Mouse (Mus musculus): ENCODE measurements around the gene Osbpl8. TPM values are rescaled to one million over a fixed set of nuclear protein-coding genes. Genes with fewer than 3 reads are reported as not detected.

Gene Osbpl8
- polyA plus RNA-seq, 1 experiment from 2014 or later, result 20.5 TPM

GRCm38 (mm10) chr10:111168305-111168704 lies 3.8 kb downstream of the Osbpl8 start:
- H3K4me2 ChIP-seq, result peak overlapping the region; percentile 46
- H3K27me3 ChIP-seq (ENCODE audit: control insufficient read depth, insufficient read depth, low read length), result no peaks in the 10 kb centered on the region
- no peak overlapping the region for H3K9ac ChIP-seq (ENCODE audit: low read depth, low read length)
- peak overlapping the region; percentile 4; the same call in 1 of the 2 replicates for H3K27ac ChIP-seq (ENCODE audit: low read depth, low read length)
- H3K36me3 ChIP-seq (ENCODE audit: control insufficient read depth, insufficient read depth, low read length), result no peaks in the 10 kb centered on the region
- H3K9me3 ChIP-seq (replicated peaks; ENCODE audit: control insufficient read depth, low read length), result no peaks in the 10 kb centered on the region
- ATAC-seq (replicated peaks; ENCODE audit: insufficient number of reproducible peaks, low FRiP score, low TSS enrichment), result no peak
- no peak overlapping the region for H3K4me3 ChIP-seq (ENCODE audit: low read depth, low read length)
- H3K4me1 ChIP-seq (ENCODE audit: control insufficient read depth, insufficient read depth, low read length), result peaks cover 34% of the 10 kb centered on the region
- 47% methylated on average over 3 of the region's 3 CpGs for WGBS (ENCODE audit: insufficient replicate concordance)

GRCm38 (mm10) chr10:111171246-111171934 lies 6.8 kb downstream of the Osbpl8 start:
- peaks cover 34% of the 10 kb centered on the region for H3K4me1 ChIP-seq (ENCODE audit: control insufficient read depth, insufficient read depth, low read length)
- H3K36me3 ChIP-seq (ENCODE audit: control insufficient read depth, insufficient read depth, low read length), result no peaks in the 10 kb centered on the region
- H3K27me3 ChIP-seq (ENCODE audit: control insufficient read depth, insufficient read depth, low read length), result no peaks in the 10 kb centered on the region
- no peak overlapping the region for H3K4me3 ChIP-seq (ENCODE audit: low read depth, low read length)
- WGBS (ENCODE audit: insufficient replicate concordance), result 87% methylated on average over 15 of the region's 15 CpGs
- no peak overlapping the region for H3K4me2 ChIP-seq
- no peak overlapping the region for H3K9ac ChIP-seq (ENCODE audit: low read depth, low read length)
- no peaks in the 10 kb centered on the region for H3K9me3 ChIP-seq (replicated peaks; ENCODE audit: control insufficient read depth, low read length)
- H3K27ac ChIP-seq (ENCODE audit: low read depth, low read length), result no peak overlapping the region
- ATAC-seq (replicated peaks; ENCODE audit: insufficient number of reproducible peaks, low FRiP score, low TSS enrichment), result no peak

GRCm38 (mm10) chr10:111173589-111174247 lies 9.2 kb downstream of the Osbpl8 start:
- H3K9me3 ChIP-seq (replicated peaks; ENCODE audit: control insufficient read depth, low read length), result no peaks in the 10 kb centered on the region
- H3K36me3 ChIP-seq (ENCODE audit: control insufficient read depth, insufficient read depth, low read length), result no peaks in the 10 kb centered on the region
- no peak for ATAC-seq (replicated peaks; ENCODE audit: insufficient number of reproducible peaks, low FRiP score, low TSS enrichment)
- no peak overlapping the region for H3K9ac ChIP-seq (ENCODE audit: low read depth, low read length)
- no peak overlapping the region for H3K27ac ChIP-seq (ENCODE audit: low read depth, low read length)
- 73% methylated on average over 7 of the region's 7 CpGs for WGBS (ENCODE audit: insufficient replicate concordance)
- H3K27me3 ChIP-seq (ENCODE audit: control insufficient read depth, insufficient read depth, low read length), result no peaks in the 10 kb centered on the region
- no peak overlapping the region for H3K4me2 ChIP-seq
- H3K4me3 ChIP-seq (ENCODE audit: low read depth, low read length), result no peak overlapping the region
- H3K4me1 ChIP-seq (ENCODE audit: control insufficient read depth, insufficient read depth, low read length), result peaks cover 26% of the 10 kb centered on the region

DNA sequence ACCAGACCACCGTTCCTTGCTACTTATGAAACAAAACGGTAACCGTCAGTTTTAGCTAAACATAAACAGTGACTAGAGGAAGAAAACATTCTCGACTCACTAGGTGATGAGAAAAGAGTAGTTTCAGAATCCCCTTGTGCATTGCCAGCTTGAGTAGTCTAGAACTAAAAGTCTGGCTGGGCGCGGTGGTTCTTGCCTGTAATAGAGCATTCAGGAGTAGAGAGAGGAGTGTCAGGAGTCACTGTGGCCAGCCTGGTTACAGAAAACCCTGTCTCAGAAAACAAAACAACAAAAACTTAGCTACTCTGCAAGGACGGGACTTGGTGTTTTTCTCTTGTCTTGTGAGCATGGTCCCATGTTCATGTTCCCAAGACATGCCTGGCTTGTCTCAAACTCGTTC lies 12.8 kb downstream of the Osbpl8 start:
- H3K27ac ChIP-seq (ENCODE audit: low read depth, low read length), result no peak overlapping the region
- no peaks in the 10 kb centered on the region for H3K9me3 ChIP-seq (replicated peaks; ENCODE audit: control insufficient read depth, low read length)
- no peaks in the 10 kb centered on the region for H3K27me3 ChIP-seq (ENCODE audit: control insufficient read depth, insufficient read depth, low read length)
- 75% methylated on average over 8 of the region's 8 CpGs for WGBS (ENCODE audit: insufficient replicate concordance)
- H3K9ac ChIP-seq (ENCODE audit: low read depth, low read length), result no peak overlapping the region
- no peaks in the 10 kb centered on the region for H3K36me3 ChIP-seq (ENCODE audit: control insufficient read depth, insufficient read depth, low read length)
- H3K4me1 ChIP-seq (ENCODE audit: control insufficient read depth, insufficient read depth, low read length), result peaks cover 28% of the 10 kb centered on the region
- H3K4me2 ChIP-seq, result no peak overlapping the region
- H3K4me3 ChIP-seq (ENCODE audit: low read depth, low read length), result no peak overlapping the region
- ATAC-seq (replicated peaks; ENCODE audit: insufficient number of reproducible peaks, low FRiP score, low TSS enrichment), result no peak

DNA sequence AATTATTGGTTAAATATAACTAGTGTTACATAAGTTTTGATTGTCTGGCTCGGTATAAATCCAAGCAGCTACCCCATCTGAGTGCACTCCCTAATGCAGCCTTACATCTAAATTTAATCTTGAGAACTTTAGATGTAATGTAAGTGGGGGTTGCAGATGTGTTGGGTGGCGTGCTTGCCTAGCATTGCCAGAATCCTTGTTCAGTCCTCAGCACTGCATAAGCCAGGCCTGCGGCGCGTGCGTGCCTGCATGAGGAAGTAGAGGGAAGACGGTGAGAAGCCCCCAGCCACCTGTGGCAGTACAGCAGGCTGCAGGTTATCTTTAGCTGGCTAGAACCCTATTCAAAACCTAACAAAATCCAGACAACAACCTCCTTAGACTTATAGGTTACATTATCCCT lies 13.5 kb downstream of the Osbpl8 start:
- no peaks in the 10 kb centered on the region for H3K9me3 ChIP-seq (replicated peaks; ENCODE audit: control insufficient read depth, low read length)
- no peaks in the 10 kb centered on the region for H3K27me3 ChIP-seq (ENCODE audit: control insufficient read depth, insufficient read depth, low read length)
- 82% methylated on average over 7 of the region's 7 CpGs for WGBS (ENCODE audit: insufficient replicate concordance)
- no peak overlapping the region for H3K4me3 ChIP-seq (ENCODE audit: low read depth, low read length)
- ATAC-seq (replicated peaks; ENCODE audit: insufficient number of reproducible peaks, low FRiP score, low TSS enrichment), result no peak
- H3K27ac ChIP-seq (ENCODE audit: low read depth, low read length), result no peak overlapping the region
- no peak overlapping the region for H3K4me2 ChIP-seq
- no peaks in the 10 kb centered on the region for H3K36me3 ChIP-seq (ENCODE audit: control insufficient read depth, insufficient read depth, low read length)
- peaks cover 28% of the 10 kb centered on the region for H3K4me1 ChIP-seq (ENCODE audit: control insufficient read depth, insufficient read depth, low read length)
- H3K9ac ChIP-seq (ENCODE audit: low read depth, low read length), result no peak overlapping the region

DNA sequence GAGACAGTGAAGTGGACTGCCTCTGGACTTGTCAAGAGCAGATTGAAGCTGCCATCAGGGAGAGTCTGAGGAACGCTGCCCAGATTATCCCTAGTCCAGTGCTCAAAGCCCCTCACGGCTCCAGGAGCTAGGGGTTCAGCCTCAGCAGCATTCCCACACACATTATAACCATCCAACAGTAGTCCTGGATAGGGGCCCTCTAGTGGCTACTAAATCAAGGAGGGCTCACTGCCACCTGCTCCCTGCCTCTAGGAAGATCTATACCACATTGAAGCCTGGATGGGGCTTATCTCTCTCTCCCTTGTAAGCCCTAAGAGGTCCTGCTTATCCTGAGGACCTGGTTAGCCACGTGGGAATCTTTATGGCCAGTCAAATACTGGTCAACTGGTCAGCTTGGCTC lies 16.1 kb downstream of the Osbpl8 start:
- Histone ChIP-seq H3K4me3 (ENCODE audit: low read depth, low read length) (no peak overlapping the region), H3K27ac (ENCODE audit: low read depth, low read length) (no peak overlapping the region), H3K36me3 (ENCODE audit: control insufficient read depth, insufficient read depth, low read length) (no peaks in the 10 kb centered on the region), H3K4me1 (ENCODE audit: control insufficient read depth, insufficient read depth, low read length) (peaks cover 48% of the 10 kb centered on the region), H3K9ac (ENCODE audit: low read depth, low read length) (no peak overlapping the region), H3K4me2 (no peak overlapping the region), H3K9me3 (replicated peaks; ENCODE audit: control insufficient read depth, low read length) (no peaks in the 10 kb centered on the region), H3K27me3 (ENCODE audit: control insufficient read depth, insufficient read depth, low read length) (no peaks in the 10 kb centered on the region)
- WGBS (ENCODE audit: insufficient replicate concordance), result 31% methylated on average over 3 of the region's 3 CpGs
- 0 out of 2 replicates have a peak, but pooled peaks have one; percentile 9 for ATAC-seq (replicated peaks; ENCODE audit: insufficient number of reproducible peaks, low FRiP score, low TSS enrichment)

GRCm38 (mm10) chr10:111183634-111184270 lies 19.2 kb downstream of the Osbpl8 start:
- Histone ChIP-seq H3K27me3 (ENCODE audit: control insufficient read depth, insufficient read depth, low read length) (no peaks in the 10 kb centered on the region), H3K9me3 (replicated peaks; ENCODE audit: control insufficient read depth, low read length) (no peaks in the 10 kb centered on the region), H3K4me2 (peak overlapping the region; percentile 37), H3K9ac (ENCODE audit: low read depth, low read length) (no peak overlapping the region), H3K27ac (ENCODE audit: low read depth, low read length) (peak overlapping the region; percentile 62), H3K4me3 (ENCODE audit: low read depth, low read length) (no peak overlapping the region), H3K4me1 (ENCODE audit: control insufficient read depth, insufficient read depth, low read length) (peaks cover 41% of the 10 kb centered on the region), H3K36me3 (ENCODE audit: control insufficient read depth, insufficient read depth, low read length) (no peaks in the 10 kb centered on the region)
- ATAC-seq (replicated peaks; ENCODE audit: insufficient number of reproducible peaks, low FRiP score, low TSS enrichment), result 0 out of 2 replicates have a peak, but pooled peaks have one; percentile 19
- WGBS (ENCODE audit: insufficient replicate concordance), result 49% methylated on average over 7 of the region's 7 CpGs

DNA sequence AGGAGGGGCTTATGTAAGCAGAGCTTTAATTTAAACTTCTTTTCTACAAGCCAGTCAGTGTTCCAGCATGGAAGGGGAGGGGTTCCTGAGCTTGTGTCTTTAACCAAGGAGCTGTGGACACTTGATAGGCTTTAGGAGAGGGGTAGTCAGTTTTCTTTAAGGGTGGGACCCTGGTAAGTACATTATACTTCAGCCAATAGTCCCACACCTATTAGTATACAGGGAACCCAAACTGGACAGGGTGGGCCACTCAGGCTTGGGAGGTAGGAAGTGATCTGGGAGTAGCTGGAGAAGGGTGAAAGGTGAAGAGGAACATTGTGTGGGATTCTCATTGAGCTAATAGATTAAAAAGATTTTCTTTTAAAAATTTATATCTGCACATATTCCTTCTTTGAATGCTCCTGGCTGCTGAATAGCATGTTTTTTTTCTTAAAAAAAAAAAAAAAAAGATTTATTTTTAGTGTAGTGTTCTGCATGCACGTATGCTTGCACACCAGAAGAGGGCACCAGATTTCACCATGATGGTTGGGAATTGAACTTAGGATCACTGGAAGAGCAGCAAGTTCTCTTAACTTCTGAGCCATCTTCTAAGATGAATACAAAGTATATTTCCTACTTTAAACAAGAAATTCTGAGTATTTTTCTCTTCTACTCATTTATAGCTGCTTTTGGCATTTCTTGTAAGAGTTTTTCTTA lies 21.2 kb downstream of the Osbpl8 start:
- no peak overlapping the region for H3K4me3 ChIP-seq (ENCODE audit: low read depth, low read length)
- no peak overlapping the region for H3K9ac ChIP-seq (ENCODE audit: low read depth, low read length)
- no peaks in the 10 kb centered on the region for H3K36me3 ChIP-seq (ENCODE audit: control insufficient read depth, insufficient read depth, low read length)
- WGBS (ENCODE audit: insufficient replicate concordance), result 92% methylated on average over 1 of the region's 1 CpGs
- ATAC-seq (replicated peaks; ENCODE audit: insufficient number of reproducible peaks, low FRiP score, low TSS enrichment), result no peak
- no peaks in the 10 kb centered on the region for H3K9me3 ChIP-seq (replicated peaks; ENCODE audit: control insufficient read depth, low read length)
- H3K4me2 ChIP-seq, result no peak overlapping the region
- no peak overlapping the region for H3K27ac ChIP-seq (ENCODE audit: low read depth, low read length)
- H3K4me1 ChIP-seq (ENCODE audit: control insufficient read depth, insufficient read depth, low read length), result peaks cover 36% of the 10 kb centered on the region
- no peaks in the 10 kb centered on the region for H3K27me3 ChIP-seq (ENCODE audit: control insufficient read depth, insufficient read depth, low read length)

All from heart, embryonic 11.5 days (tissue).